Mouse (Mus musculus) lung, adult 18-20 months (tissue): Measurements from ENCODE around the gene Sema3a.
A peak's percentile ranks its signal among the peaks of the same experiment; 100 is the strongest.

Experiments used
- DNase-seq, 2 experiments: peaks; one replicate each; pipeline ENCODE4 v3.0.0; 2022; ENCODE audit warnings: mixed read lengths in 2 of 2

Gene Sema3a

GRCm38 (mm10) chr5:13125241-13125692 is at the start of gene Sema3a:
TSS of gene Sema3a (plus strand) at chr5:13125414.
- no peak for DNase-seq

DNA sequence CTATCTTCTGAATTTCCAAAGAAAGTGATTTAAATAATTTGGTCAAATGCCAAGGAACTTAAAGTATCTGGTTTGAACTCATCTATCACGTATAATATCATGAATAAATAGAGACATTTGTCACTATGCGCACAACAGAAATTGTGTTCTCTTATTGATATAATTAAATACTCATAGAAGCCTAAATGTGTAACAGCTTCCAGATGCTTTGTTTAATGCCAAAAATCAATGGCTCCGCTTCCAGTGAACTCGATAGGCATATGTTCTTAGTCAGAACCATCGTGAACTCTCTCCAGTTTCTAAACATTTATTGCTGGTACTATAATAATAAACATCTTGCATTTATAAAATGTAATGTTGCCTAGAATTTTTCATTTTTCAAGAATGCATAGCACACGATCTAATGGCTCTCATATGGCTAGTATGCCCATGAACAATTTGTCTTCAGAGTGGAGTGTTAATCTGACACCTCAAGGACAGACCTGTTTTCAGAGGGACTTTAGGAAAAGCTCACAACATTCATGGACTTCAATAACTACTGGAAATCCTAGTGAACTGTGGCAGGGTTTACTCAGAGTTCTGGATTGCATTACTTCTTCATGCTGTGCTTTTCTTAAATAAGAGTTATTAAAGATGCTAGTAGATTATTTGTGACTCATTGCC is 40.3 kb upstream of the Sema3a start:
- DNase-seq: no peak

GRCm38 (mm10) chr5:13090431-13090830 is 34.8 kb upstream of the Sema3a start:
- DNase-seq: no peak

GRCm38 (mm10) chr5:13109522-13109921 is 15.7 kb upstream of the Sema3a start:
- DNase-seq: no peak

DNA sequence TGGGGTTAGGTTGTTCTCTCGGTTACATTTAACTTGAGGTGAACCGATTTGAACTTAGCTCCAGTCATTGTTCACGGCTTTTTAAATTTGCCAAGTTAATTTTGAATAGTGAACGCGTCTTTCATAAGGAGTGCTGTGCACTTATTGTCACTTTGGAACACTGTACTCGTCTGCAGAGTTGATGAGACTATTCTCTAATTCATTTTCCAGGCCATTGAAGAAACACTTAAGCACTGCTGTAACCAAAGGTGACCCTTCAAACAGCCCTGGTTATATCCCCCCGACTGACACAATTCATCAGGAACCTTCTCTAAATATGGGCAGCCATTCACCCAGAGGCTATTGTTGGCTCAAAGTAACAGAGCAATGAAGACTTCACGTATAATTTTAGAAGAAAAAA is 8.0 kb upstream of the Sema3a start:
- DNase-seq: no peak

- no peak for DNase-seq
Measured at GRCm38 (mm10) chr5:13125757-13126156, 543 bp downstream of the Sema3a start.

DNA sequence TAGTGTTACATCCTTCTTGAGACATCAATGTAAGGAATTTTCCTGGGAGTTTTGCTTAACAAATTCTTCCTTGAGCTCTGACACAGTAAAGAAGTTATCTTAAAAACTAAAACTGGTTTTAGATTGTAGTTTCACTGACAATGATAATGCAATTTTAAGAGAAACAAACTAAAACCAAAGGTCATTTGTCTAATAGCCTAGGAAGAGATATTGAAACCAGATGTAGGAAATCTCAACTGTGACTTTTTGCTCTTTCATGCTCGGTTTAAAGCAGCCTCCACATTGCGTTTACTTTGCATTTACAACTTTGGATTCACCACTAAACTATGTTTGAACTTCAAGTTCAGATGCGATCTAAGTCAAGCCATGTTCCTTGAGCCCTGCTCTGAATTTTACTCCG is 982 bp downstream of the Sema3a start:
- no peak for DNase-seq

GRCm38 (mm10) chr5:13127121-13127520 is 1.9 kb downstream of the Sema3a start:
- DNase-seq: no peak

DNA sequence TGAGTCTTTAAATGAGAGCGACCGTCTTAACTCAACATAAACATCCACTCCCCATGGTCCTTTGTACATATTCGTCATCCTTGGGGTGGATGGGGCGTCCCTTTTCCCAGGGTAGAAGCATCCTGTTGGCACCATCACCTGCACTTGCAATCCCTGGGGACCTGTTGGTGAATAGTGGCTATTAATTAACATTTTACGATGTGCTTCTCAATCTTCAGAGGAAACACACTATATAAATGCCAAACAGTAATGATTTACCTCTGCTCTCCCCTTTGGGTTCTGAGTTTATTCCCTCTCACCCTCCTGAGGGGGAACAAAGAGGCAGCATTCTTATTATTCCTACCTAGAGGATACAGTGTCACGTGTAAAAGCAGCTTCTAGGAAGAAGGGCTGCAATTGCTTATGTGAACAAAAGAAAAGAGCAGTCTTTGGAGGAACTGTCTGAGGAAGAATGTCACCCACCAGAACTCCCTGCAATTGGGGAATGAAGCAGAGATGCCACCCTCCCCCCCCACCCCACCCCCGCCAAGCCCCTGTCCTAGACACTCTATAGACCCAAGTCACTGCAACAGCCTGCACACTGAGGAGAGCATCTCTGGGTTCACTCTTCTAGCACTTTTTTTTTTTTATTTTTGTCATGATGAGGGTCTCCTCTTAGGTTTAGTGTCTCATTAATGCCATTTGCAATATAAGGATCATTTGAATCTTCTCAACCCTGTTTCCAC is 19.7 kb downstream of the Sema3a start:
- no peak for DNase-seq

- DNase-seq: no peak
Measured at GRCm38 (mm10) chr5:13149909-13150308, 24.7 kb downstream of the Sema3a start.

DNA sequence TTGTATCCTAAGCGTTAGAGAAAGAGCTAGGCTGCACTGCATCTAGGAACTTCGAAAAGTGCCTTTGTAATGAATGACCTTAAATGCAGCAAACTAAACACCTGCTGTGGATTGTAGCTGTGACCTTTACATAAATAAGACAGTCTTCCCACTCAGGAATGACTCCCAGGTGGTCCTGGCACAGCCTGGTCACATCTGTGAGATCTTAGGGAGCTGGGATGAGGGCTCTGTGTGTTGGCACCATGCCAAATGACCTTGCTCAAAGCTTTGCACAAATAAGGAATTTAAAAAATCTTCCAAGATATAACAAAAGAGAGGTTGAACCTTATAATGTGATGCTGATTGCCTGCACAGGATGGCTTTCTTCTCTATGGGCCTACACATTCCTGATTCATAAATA is 25.8 kb downstream of the Sema3a start:
- DNase-seq: no peak

GRCm38 (mm10) chr5:13157761-13158612 is 32.8 kb downstream of the Sema3a start:
- DNase-seq: no peak

DNA sequence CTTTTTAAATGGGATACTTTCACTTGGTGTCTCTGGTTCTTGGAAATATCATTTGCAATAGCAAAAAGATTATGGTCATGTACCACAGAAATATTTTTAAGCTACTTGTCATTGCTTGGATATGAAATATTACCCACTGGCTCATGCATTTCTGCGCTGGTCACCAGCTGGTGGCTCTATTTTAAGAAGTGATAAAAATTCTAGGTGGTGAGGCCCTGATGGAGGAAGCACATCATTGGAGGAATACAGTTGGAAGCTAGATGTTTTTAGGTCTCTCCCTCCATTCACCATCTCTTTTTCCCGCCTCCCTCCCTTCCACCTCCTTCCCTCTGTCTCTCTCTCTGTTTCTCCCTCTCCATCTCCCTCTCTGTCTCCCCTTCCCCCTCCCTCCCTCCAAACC is 57.0 kb downstream of the Sema3a start:
- no peak for DNase-seq

GRCm38 (mm10) chr5:13197886-13198285 is 72.7 kb downstream of the Sema3a start:
- peak in 1 of 2 experiments; percentile 1 for DNase-seq

- no peak for DNase-seq
Measured at GRCm38 (mm10) chr5:13199709-13200108, 74.5 kb downstream of the Sema3a start.

DNA sequence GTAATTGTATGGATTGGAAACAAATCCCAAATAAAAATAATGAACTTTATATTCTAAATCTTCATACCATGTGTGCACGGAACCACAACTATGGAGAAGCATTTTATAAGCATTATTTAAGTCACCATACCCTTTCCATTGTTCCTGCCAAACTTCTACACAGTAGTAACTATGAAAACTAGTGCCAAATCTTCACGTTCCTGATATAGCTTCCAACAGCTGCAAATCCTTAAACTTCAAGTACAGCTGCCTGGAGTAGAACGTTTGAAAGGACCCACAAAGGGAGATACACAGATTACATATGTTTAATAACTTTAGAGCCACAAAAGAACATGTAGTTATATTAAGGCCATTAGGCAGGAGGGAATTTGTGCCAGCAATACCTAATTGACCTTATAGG is 130.1 kb downstream of the Sema3a start:
- no peak for DNase-seq

- no peak for DNase-seq
Measured at GRCm38 (mm10) chr5:13256321-13256720, 131.1 kb downstream of the Sema3a start.

- no peak for DNase-seq
Measured at GRCm38 (mm10) chr5:13263087-13263486, 137.9 kb downstream of the Sema3a start.

GRCm38 (mm10) chr5:13263539-13263938 is 138.3 kb downstream of the Sema3a start:
- DNase-seq: no peak

DNA sequence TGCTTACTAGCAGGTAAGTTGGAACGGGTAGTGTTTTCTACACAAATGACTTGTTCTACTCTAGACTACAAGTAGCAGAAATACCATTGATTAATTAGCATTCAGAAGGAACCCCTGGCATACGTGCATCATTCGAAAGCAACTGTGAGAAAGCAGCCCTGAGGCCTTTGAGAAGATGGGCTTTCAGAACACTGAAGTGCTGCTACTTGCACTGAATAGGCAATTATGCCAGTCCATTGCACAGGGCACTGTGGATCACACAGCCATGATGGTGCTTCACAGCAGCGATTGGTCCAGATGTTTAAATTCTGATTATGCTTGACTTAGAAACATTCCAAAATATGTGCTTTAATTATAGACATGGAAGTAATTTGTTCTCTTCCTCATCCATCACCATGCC is 187.5 kb downstream of the Sema3a start:
- DNase-seq: no peak

- no peak for DNase-seq
Measured at GRCm38 (mm10) chr5:13313977-13314376, 188.8 kb downstream of the Sema3a start.

GRCm38 (mm10) chr5:13318728-13319429 is 193.7 kb downstream of the Sema3a start:
- DNase-seq: no peak

DNA sequence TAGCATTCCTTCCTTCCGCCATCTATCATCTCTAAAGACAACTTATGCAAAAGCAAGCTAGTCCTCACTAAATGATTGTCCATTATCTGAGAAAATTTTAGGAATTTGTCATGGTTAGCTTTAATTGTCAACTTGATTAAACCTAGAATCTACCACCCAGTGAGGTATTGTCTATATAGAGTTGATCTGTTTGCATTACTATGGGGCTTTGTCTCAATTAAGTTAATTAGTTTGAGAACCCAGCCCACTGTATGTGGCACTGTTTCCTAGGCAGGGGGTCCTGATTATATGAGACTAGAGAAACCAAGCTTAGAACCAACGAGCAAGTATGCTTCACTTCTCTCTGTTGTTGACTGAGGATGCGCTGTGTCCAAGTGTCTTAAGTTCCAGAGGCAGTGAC is 194.9 kb downstream of the Sema3a start:
- no peak for DNase-seq
